Comparison of ENCODE assay signal across 8 mouse cellular contexts in genomic region chr10:14544941-14545717, GRCm38 (mm10). TPM values are rescaled to one million over a fixed set of nuclear protein-coding genes. Genes with fewer than 3 reads are reported as not detected.
DNase-seq lines count a peak whose midpoint lies in the region; ATAC-seq and TF ChIP-seq lines count a peak whose summit lies in the region.

Adgrg6 (minus strand) TSS chr10:14545659.

- H3K9me3 ChIP-seq in ES-E14 (ENCODE audit: control insufficient read depth, insufficient read depth, low read depth, low read length), result no peaks in the 10 kb centered on the region
- no peaks in the 10 kb centered on the region for H3K9me3 ChIP-seq in forebrain, embryonic 16.5 days (ENCODE audit: control insufficient read depth, low read length)
- no peaks in the 10 kb centered on the region for H3K9me3 ChIP-seq in hindbrain, embryonic 10.5 days
- H3K9me3 ChIP-seq in limb, embryonic 12.5 days, result no peaks in the 10 kb centered on the region
- no peaks in the 10 kb centered on the region for H3K9me3 ChIP-seq in midbrain, embryonic 10.5 days (replicated peaks)
- no peaks in the 10 kb centered on the region for H3K9me3 ChIP-seq in stomach, embryonic 14.5 days (ENCODE audit: control insufficient read depth, low read depth, low read length)

- H3K4me1 ChIP-seq in ES-E14 (ENCODE audit: control insufficient read depth in 2 of 2, insufficient read depth in 2 of 2, low read length in 2 of 2, poor library complexity in 1 of 2), result peaks cover 0 to 2% of the 10 kb centered on the region in 2 experiments; a peak in 2 of 4 replicates
- H3K4me1 ChIP-seq in forebrain, embryonic 16.5 days (replicated peaks; ENCODE audit: control insufficient read depth, insufficient read depth, low read length), result peaks cover 13% of the 10 kb centered on the region
- H3K4me1 ChIP-seq in hindbrain, embryonic 10.5 days (replicated peaks), result peaks cover 14% of the 10 kb centered on the region
- no peaks in the 10 kb centered on the region; the same call in 1 of the 2 replicates for H3K4me1 ChIP-seq in limb, embryonic 12.5 days (replicated peaks)
- peaks cover 13% of the 10 kb centered on the region for H3K4me1 ChIP-seq in midbrain, embryonic 10.5 days
- H3K4me1 ChIP-seq in stomach, embryonic 14.5 days (ENCODE audit: control insufficient read depth, insufficient read depth, low read length), result peaks cover 4% of the 10 kb centered on the region; the same call in 1 of the 2 replicates

- no peaks in the 10 kb centered on the region for H3K36me3 ChIP-seq in ES-E14 (ENCODE audit: control insufficient read depth, insufficient read depth, low read length, poor library complexity, severe bottlenecking)
- no peaks in the 10 kb centered on the region for H3K36me3 ChIP-seq in forebrain, embryonic 16.5 days (ENCODE audit: control insufficient read depth, insufficient read depth)
- no peaks in the 10 kb centered on the region for H3K36me3 ChIP-seq in hindbrain, embryonic 10.5 days
- H3K36me3 ChIP-seq in limb, embryonic 12.5 days, result no peaks in the 10 kb centered on the region
- no peaks in the 10 kb centered on the region for H3K36me3 ChIP-seq in midbrain, embryonic 10.5 days
- no peaks in the 10 kb centered on the region for H3K36me3 ChIP-seq in stomach, embryonic 14.5 days (ENCODE audit: control insufficient read depth, insufficient read depth, low read length)

- H3K4me2 ChIP-seq in forebrain, embryonic 16.5 days (ENCODE audit: low read length), result peak within 1 kb of the TSS; percentile 100
- H3K4me2 ChIP-seq in limb, embryonic 12.5 days, result peak within 1 kb of the TSS; percentile 100
- peak within 1 kb of the TSS; percentile 100 for H3K4me2 ChIP-seq in stomach, embryonic 14.5 days (replicated peaks; ENCODE audit: low read depth, low read length)

- peak; percentile 12 for DNase-seq in ES-E14 (ENCODE audit: low read depth, low spot score)
- DNase-seq in adrenal gland, postnatal 4 days (ENCODE audit: low spot score in 2 of 2), result peak; percentile 13 to 19
- peak; percentile 65 for DNase-seq in hindbrain, embryonic 10.5 days (ENCODE audit: low spot score)
- peak; percentile 63 for DNase-seq in midbrain, embryonic 10.5 days (ENCODE audit: low spot score)
- DNase-seq in B cell, adult 2 months, result no peak

- peaks cover 2% of the 10 kb centered on the region; the same call in 1 of the 2 replicates for H3K27me3 ChIP-seq in forebrain, embryonic 16.5 days (replicated peaks; ENCODE audit: control insufficient read depth, insufficient read depth, low read length)
- peaks cover 40% of the 10 kb centered on the region for H3K27me3 ChIP-seq in hindbrain, embryonic 10.5 days (ENCODE audit: insufficient read depth, poor library complexity, severe bottlenecking)
- H3K27me3 ChIP-seq in limb, embryonic 12.5 days, result peaks cover 36% of the 10 kb centered on the region
- H3K27me3 ChIP-seq in midbrain, embryonic 10.5 days (ENCODE audit: low read depth, poor library complexity, severe bottlenecking), result peaks cover 45% of the 10 kb centered on the region
- H3K27me3 ChIP-seq in stomach, embryonic 14.5 days (ENCODE audit: control insufficient read depth, insufficient read depth, low read length), result no peaks in the 10 kb centered on the region

- in situ Hi-C loops in ES-E14 (cut with MboI; ENCODE audit: low sequenced_read_pairs in 2 of 2, unreplicated experiment in 2 of 2), result no loop called here

- no peak within 1 kb of the TSS for H3K27ac ChIP-seq in ES-E14 (ENCODE audit: insufficient read depth, low read depth, low read length, poor library complexity, severe bottlenecking)
- no peak within 1 kb of the TSS for H3K27ac ChIP-seq in forebrain, embryonic 16.5 days (ENCODE audit: low read length)
- peak within 1 kb of the TSS; percentile 86 for H3K27ac ChIP-seq in hindbrain, embryonic 10.5 days
- H3K27ac ChIP-seq in limb, embryonic 12.5 days, result no peak within 1 kb of the TSS
- H3K27ac ChIP-seq in midbrain, embryonic 10.5 days (replicated peaks), result peak within 1 kb of the TSS; percentile 77
- peak within 1 kb of the TSS; percentile 33; the same call in 1 of the 2 replicates for H3K27ac ChIP-seq in stomach, embryonic 14.5 days (ENCODE audit: low read length)

- peak within 1 kb of the TSS; percentile 66 for H3K9ac ChIP-seq in ES-E14 (ENCODE audit: insufficient read depth, low read depth, low read length, poor library complexity, severe bottlenecking)
- H3K9ac ChIP-seq in forebrain, embryonic 16.5 days (replicated peaks; ENCODE audit: low read depth, low read length), result peak within 1 kb of the TSS; percentile 73
- peak within 1 kb of the TSS; percentile 74 for H3K9ac ChIP-seq in limb, embryonic 12.5 days (replicated peaks)
- H3K9ac ChIP-seq in stomach, embryonic 14.5 days (replicated peaks; ENCODE audit: low read depth, low read length), result peak within 1 kb of the TSS; percentile 65

- ATAC-seq in forebrain, embryonic 16.5 days, result peak; percentile 81
- peak; percentile 49 for ATAC-seq in limb, embryonic 12.5 days (ENCODE audit: insufficient number of reproducible peaks, insufficient read depth, low FRiP score, low TSS enrichment, low read depth)
- peak; percentile 77 for ATAC-seq in stomach, embryonic 14.5 days (ENCODE audit: insufficient number of reproducible peaks, insufficient read depth, low FRiP score, low read depth)

- under 1% methylated on average over 81 of the region's 81 CpGs for WGBS in forebrain, embryonic 16.5 days
- WGBS in hindbrain, embryonic 10.5 days, result under 1% methylated on average over 81 of the region's 81 CpGs
- WGBS in limb, embryonic 12.5 days, result under 1% methylated on average over 81 of the region's 81 CpGs
- under 1% methylated on average over 81 of the region's 81 CpGs for WGBS in midbrain, embryonic 10.5 days
- WGBS in stomach, embryonic 14.5 days, result under 1% methylated on average over 81 of the region's 81 CpGs

- peak within 1 kb of the TSS; percentile 69 for H3K4me3 ChIP-seq in ES-E14 (ENCODE audit: insufficient read depth in 1 of 2, low read depth in 1 of 2, low read length in 2 of 2, poor library complexity in 1 of 2, severe bottlenecking in 1 of 2)
- H3K4me3 ChIP-seq in forebrain, embryonic 16.5 days (replicated peaks; ENCODE audit: low read length), result peak within 1 kb of the TSS; percentile 79
- H3K4me3 ChIP-seq in hindbrain, embryonic 10.5 days, result peak within 1 kb of the TSS; percentile 71
- H3K4me3 ChIP-seq in limb, embryonic 12.5 days (replicated peaks), result peak within 1 kb of the TSS; percentile 79
- peak within 1 kb of the TSS; percentile 85 for H3K4me3 ChIP-seq in midbrain, embryonic 10.5 days
- peak within 1 kb of the TSS; percentile 80 for H3K4me3 ChIP-seq in stomach, embryonic 14.5 days (ENCODE audit: low read depth, low read length)

TF ChIP-seq in ES-E14, 5 proteins besides CTCF, POLR2A, EP300 and RAD21:
- TF ChIP-seq MAFK (IDR thresholded peaks at IDR 0.05; ENCODE audit: insufficient read depth, low read depth, low read length), result no peak
- TF ChIP-seq CHD2 (IDR thresholded peaks at IDR 0.05; ENCODE audit: low read depth, low read length), result no peak
- TF ChIP-seq ZC3H11A (IDR thresholded peaks at IDR 0.05; ENCODE audit: borderline replicate concordance, low read depth, low read length), result no peak
- no peak for TF ChIP-seq ZNF384 (IDR thresholded peaks at IDR 0.05; ENCODE audit: low read depth, low read length)
- TF ChIP-seq HCFC1 (IDR thresholded peaks at IDR 0.05; ENCODE audit: borderline replicate concordance, insufficient read depth, low read length), result no peak

RNA-seq across cellular contexts. Expression of gene Adgrg6, which starts in this region (rescaled TPM):
- 0.69 and 2.7 TPM in 2 replicates for total RNA-seq in ES-E14 (2012; rRNA removed)
- total RNA-seq in adrenal gland, postnatal 4 days (2021), result 1 to 10 TPM; 3.8 to 6.0 TPM
- polyA plus RNA-seq in forebrain, embryonic 16.5 days (2015; fragmentation: Nextera tagmentation; extraction: Ambion mirVana), result 0.61 and 0.81 TPM in 2 replicates
- 0.46 and 0.90 TPM in 2 replicates for polyA plus RNA-seq in hindbrain, embryonic 10.5 days (2016; fragmentation: Nextera tagmentation; extraction: Ambion mirVana)
- polyA plus RNA-seq in limb, embryonic 12.5 days (2016; fragmentation: Nextera tagmentation; extraction: Ambion mirVana), result 3.4 and 4.1 TPM in 2 replicates
- polyA plus RNA-seq in midbrain, embryonic 10.5 days (2016; fragmentation: Nextera tagmentation; extraction: Ambion mirVana), result 0.48 and 0.83 TPM in 2 replicates
- polyA plus RNA-seq in stomach, embryonic 14.5 days (2014; fragmentation: Nextera tagmentation; extraction: Ambion mirVana), result 5.6 and 7.2 TPM in 2 replicates

Comparison
In these comparisons a context has a peak if more than half of its experiments do, and no peak if none do; other contexts are left out.
1. Peak in ATAC-seq, H3K4me3 ChIP-seq, H3K9ac ChIP-seq and H3K4me2 ChIP-seq in forebrain, embryonic 16.5 days; RNA of the gene not detected or under 1 TPM.
2. Peak in DNase-seq, H3K4me3 ChIP-seq and H3K27ac ChIP-seq in hindbrain, embryonic 10.5 days; RNA of the gene not detected or under 1 TPM.
3. Peak in DNase-seq, H3K4me3 ChIP-seq and H3K27ac ChIP-seq in midbrain, embryonic 10.5 days; RNA of the gene not detected or under 1 TPM.
4. DNase-seq: peak in ES-E14 (single experiment) and adrenal gland, postnatal 4 days (2 of 2); none in B cell, adult 2 months (0 of 2).
5. Peak in every context shown above with its lines, with median percentiles within 50 percentile points of each other: H3K4me3 ChIP-seq, H3K9ac ChIP-seq, ATAC-seq and H3K4me2 ChIP-seq.